Mouse (Mus musculus) spleen, adult 2 months (tissue): ENCODE results near the gene Creb5. TPM values are rescaled to one million over a fixed set of nuclear protein-coding genes. Genes with fewer than 3 reads are reported as not detected.

Source experiments
- DNase-seq, 2 experiments: peaks; one replicate each; pipeline versions ENCODE4 v3.0.0 to v3.0.0-alpha.2; 2012 to 2021; ENCODE audit warnings: low spot score in 2 of 2, low read depth in 1 of 2
- H3K27ac ChIP-seq: fragments of 200-500 bp; 2 replicates; pipeline ENCODE4 v1.5.1; 2012; ENCODE audit warnings: low read length, inconsistent platforms; ENCODE audit not compliant: insufficient read depth
- H3K27me3 ChIP-seq: fragments of 200-500 bp; 2 replicates; pipeline ENCODE4 v1.6.1; 2012; ENCODE audit warnings: mild to moderate bottlenecking, moderate library complexity, low read length, inconsistent platforms; ENCODE audit not compliant: control insufficient read depth, insufficient read depth
- H3K36me3 ChIP-seq: fragments of 200-500 bp; 2 replicates; pipeline ENCODE4 v1.6.1; 2012; ENCODE audit warnings: mild to moderate bottlenecking, low read length, inconsistent platforms; ENCODE audit not compliant: control insufficient read depth, insufficient read depth
- H3K4me1 ChIP-seq: fragments of 200-500 bp; 2 replicates; pipeline ENCODE4 v1.6.1; 2011; ENCODE audit warnings: inconsistent platforms; ENCODE audit not compliant: control insufficient read depth, insufficient read depth, insufficient read length
- H3K4me3 ChIP-seq: fragments of 200-500 bp; 2 replicates; pipeline ENCODE4 v1.5.1; 2011; ENCODE audit warnings: mild to moderate bottlenecking, inconsistent platforms; ENCODE audit not compliant: insufficient read depth, insufficient read length; ENCODE audit errors: extremely low read depth
- CTCF ChIP-seq: fragments of 200-500 bp; IDR thresholded peaks from 2 replicates; pipeline ENCODE4 v1.5.1; 2011; ENCODE audit warnings: mild to moderate bottlenecking, inconsistent platforms; ENCODE audit not compliant: insufficient read depth, insufficient read length, insufficient replicate concordance; ENCODE audit errors: extremely low read depth
- POLR2A ChIP-seq: fragments of 200-500 bp; IDR thresholded peaks from 2 replicates; pipeline ENCODE4 v1.6.1; 2011; ENCODE audit warnings: low read depth, low read length, inconsistent platforms
- WGBS: fragments of 180-500 bp; shearing (Covaris S2); methylation state at CpG from one replicate; pipeline ENCODE4 v1.1.7; 2018; 5-methylcytosine and 5-hydroxymethylcytosine counted together
- polyA plus RNA-seq: library from polyadenylated mRNA; depleted of rRNA; stranded (reverse); fragments of >200 nt; gene quantifications from 2 replicates; pipeline ENCODE4 v1.2.3, GENCODE M21; 2012

Creb5 gene
- polyA plus RNA-seq, 1 experiment: 0.37 TPM

DNA sequence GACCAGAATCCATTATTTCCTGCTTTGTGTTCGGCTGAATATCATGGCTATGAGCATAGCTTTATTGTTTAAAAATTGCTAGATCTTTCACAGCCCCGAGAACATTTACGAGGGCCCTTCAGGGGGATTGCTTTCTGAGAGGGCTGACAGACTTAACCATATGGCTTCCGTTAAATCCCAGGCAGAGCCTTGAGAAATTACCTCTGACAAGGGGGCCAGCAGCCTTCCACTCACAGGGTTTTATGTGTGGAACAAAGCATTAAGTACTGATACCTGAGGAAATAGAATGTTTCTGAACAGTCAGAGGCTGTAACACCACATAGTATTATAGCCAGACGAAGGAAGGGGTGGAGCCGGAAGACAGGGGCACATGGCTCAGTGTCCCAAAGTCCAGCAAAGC is 165.2 kb downstream of the Creb5 start:
- TF ChIP-seq POLR2A: no peak
- TF ChIP-seq CTCF: no peak
- no peaks in the 10 kb centered on the region for H3K27me3 ChIP-seq

GRCm38 (mm10) chr6:53455442-53455841 is 168.4 kb downstream of the Creb5 start:
- 35% methylated on average over 4 of the region's 4 CpGs for WGBS
- no peaks in the 10 kb centered on the region for H3K36me3 ChIP-seq
- no peak for TF ChIP-seq CTCF
- TF ChIP-seq POLR2A: no peak
- H3K4me1 ChIP-seq: peaks cover 14% of the 10 kb centered on the region; the same call in 1 of the 2 replicates
- peak; percentile 14 to 46 for DNase-seq
- no peaks in the 10 kb centered on the region for H3K27me3 ChIP-seq
- no peak overlapping the region for H3K4me3 ChIP-seq
- H3K27ac ChIP-seq: no peak overlapping the region

More for the DNA sequence above, 165.2 kb downstream of the Creb5 start:
- Histone ChIP-seq H3K4me3 (no peak overlapping the region), H3K36me3 (no peaks in the 10 kb centered on the region), H3K4me1 (peaks cover 30% of the 10 kb centered on the region), H3K27ac (no peak overlapping the region)
- WGBS: 56% methylated on average over 6 of the region's 6 CpGs
- DNase-seq: no peak

- Histone ChIP-seq H3K27me3 (no peaks in the 10 kb centered on the region), H3K27ac (no peak overlapping the region), H3K36me3 (no peaks in the 10 kb centered on the region), H3K4me3 (no peak overlapping the region), H3K4me1 (peaks cover 14% of the 10 kb centered on the region; the same call in 1 of the 2 replicates)
- DNase-seq: no peak
- TF ChIP-seq CTCF (no peak), POLR2A (no peak)
- 85% methylated on average over 5 of the region's 5 CpGs for WGBS
Measured at GRCm38 (mm10) chr6:53456111-53456510, 169.0 kb downstream of the Creb5 start.

- no peak for TF ChIP-seq CTCF
- no peak for TF ChIP-seq POLR2A
- no peak overlapping the region for H3K4me3 ChIP-seq
- peaks cover 9% of the 10 kb centered on the region; the same call in 1 of the 2 replicates for H3K4me1 ChIP-seq
- DNase-seq: no peak
- no peaks in the 10 kb centered on the region for H3K27me3 ChIP-seq
- 78% methylated on average over 6 of the region's 6 CpGs for WGBS
- no peak overlapping the region for H3K27ac ChIP-seq
- H3K36me3 ChIP-seq: no peaks in the 10 kb centered on the region
Measured at GRCm38 (mm10) chr6:53459995-53460747, 173.1 kb downstream of the Creb5 start.

GRCm38 (mm10) chr6:53461056-53461455 is 174.0 kb downstream of the Creb5 start:
- no peak for DNase-seq
- Histone ChIP-seq H3K36me3 (no peaks in the 10 kb centered on the region), H3K4me1 (peaks cover 4% of the 10 kb centered on the region; the same call in 1 of the 2 replicates), H3K27ac (no peak overlapping the region), H3K27me3 (no peaks in the 10 kb centered on the region), H3K4me3 (no peak overlapping the region)
- TF ChIP-seq POLR2A (no peak), CTCF (no peak)
- 99% methylated on average over 6 of the region's 6 CpGs for WGBS

DNA sequence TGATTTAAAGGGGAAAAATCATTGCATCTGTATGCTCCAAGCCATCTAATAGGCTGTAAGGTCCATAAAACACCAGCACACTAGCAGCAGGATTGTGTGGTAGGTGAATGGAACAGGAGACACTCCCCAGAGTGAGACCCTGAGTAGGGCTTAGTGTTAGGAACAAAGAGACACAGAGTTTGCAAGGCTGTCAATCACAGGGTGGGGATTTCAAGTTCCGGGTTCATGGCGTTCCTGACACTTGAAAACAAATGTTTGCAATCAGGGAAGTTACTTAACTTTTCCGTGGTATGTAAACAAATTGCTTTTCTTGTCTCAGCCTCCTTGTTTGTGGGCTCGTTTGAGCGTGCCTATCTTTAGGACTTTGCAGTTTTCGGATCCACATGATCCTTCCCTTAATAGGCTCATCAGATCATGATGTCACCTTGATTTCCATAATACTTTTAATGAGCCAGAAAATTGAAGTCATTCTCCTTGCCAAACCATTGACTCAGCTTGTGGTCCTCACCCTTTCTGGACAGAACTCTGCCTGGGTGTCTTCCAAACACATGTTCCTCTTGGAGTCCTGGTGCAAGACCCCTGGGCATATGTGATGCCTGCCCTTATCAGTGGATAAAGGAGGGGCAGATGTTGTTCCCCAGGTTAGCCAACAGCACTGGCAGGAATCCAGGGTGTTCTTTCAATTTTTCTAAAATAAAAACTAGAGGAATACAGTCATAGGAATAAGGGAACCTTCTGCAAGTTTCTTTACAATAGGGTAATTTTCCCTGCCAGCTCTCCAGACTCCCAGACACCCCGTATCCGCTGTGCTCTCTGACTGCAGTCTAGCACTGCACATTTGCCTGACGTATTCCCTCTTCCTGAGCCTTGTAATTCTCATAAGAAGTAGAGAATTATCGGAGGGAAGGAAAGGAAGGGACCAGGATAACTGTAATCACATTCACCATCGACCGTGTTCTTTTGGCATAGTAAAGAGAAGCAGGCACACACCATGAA is 175.0 kb downstream of the Creb5 start:
- Histone ChIP-seq H3K27me3 (no peaks in the 10 kb centered on the region), H3K4me1 (no peaks in the 10 kb centered on the region; the same call in 1 of the 2 replicates), H3K4me3 (no peak overlapping the region), H3K27ac (no peak overlapping the region), H3K36me3 (no peaks in the 10 kb centered on the region)
- TF ChIP-seq CTCF: no peak
- no peak for TF ChIP-seq POLR2A
- no peak for DNase-seq
- WGBS: 87% methylated on average over 12 of the region's 12 CpGs

- H3K36me3 ChIP-seq: no peaks in the 10 kb centered on the region
- WGBS: 85% methylated on average over 7 of the region's 7 CpGs
- TF ChIP-seq CTCF (no peak), POLR2A (no peak)
- no peak overlapping the region for H3K27ac ChIP-seq
- no peak for DNase-seq
- no peaks in the 10 kb centered on the region; the same call in 1 of the 2 replicates for H3K4me1 ChIP-seq
- no peaks in the 10 kb centered on the region for H3K27me3 ChIP-seq
- no peak overlapping the region for H3K4me3 ChIP-seq
Measured at GRCm38 (mm10) chr6:53462802-53463201, 175.7 kb downstream of the Creb5 start.
